Mouse (Mus musculus): Measurements from ENCODE around the gene Papola. TPM values are rescaled to one million over a fixed set of nuclear protein-coding genes. Genes with fewer than 3 reads are reported as not detected.
"Not testable (repeated sequence)": the region's sequence is repeated elsewhere in the genome, so short reads cannot be mapped to it uniquely, and the experiment has no call there.

Papola gene
- polyA plus RNA-seq, 1 experiment from 2014 or later: 196 TPM

GRCm38 (mm10) chr12:105824743-105825142 is 40.2 kb downstream of the Papola start:
- no peak for ATAC-seq
- Histone ChIP-seq H3K27me3 (replicated peaks; ENCODE audit: control insufficient read depth, insufficient read depth, low read length) (no peaks in the 10 kb centered on the region), H3K4me2 (ENCODE audit: low read length) (no peak overlapping the region), H3K4me1 (replicated peaks; ENCODE audit: control insufficient read depth, insufficient read depth, low read length) (no peaks in the 10 kb centered on the region), H3K9me3 (ENCODE audit: control insufficient read depth, low read length) (no peaks in the 10 kb centered on the region), H3K36me3 (ENCODE audit: control insufficient read depth, insufficient read depth) (peaks cover 43% of the 10 kb centered on the region), H3K27ac (ENCODE audit: low read length) (no peak overlapping the region), H3K9ac (replicated peaks; ENCODE audit: low read depth, low read length) (no peak overlapping the region), H3K4me3 (replicated peaks; ENCODE audit: low read length) (no peak overlapping the region)
- 88% methylated on average over 8 of the region's 8 CpGs for whole genome bisulfite sequencing

GRCm38 (mm10) chr12:105825266-105825665 is 40.8 kb downstream of the Papola start:
- H3K36me3 ChIP-seq (ENCODE audit: control insufficient read depth, insufficient read depth): peaks cover 43% of the 10 kb centered on the region
- WGBS: 91% methylated on average over 4 of the region's 4 CpGs
- no peak overlapping the region for H3K27ac ChIP-seq (ENCODE audit: low read length)
- H3K27me3 ChIP-seq (replicated peaks; ENCODE audit: control insufficient read depth, insufficient read depth, low read length): no peaks in the 10 kb centered on the region
- H3K4me2 ChIP-seq (ENCODE audit: low read length): no peak overlapping the region
- H3K9ac ChIP-seq (replicated peaks; ENCODE audit: low read depth, low read length): no peak overlapping the region
- H3K9me3 ChIP-seq (ENCODE audit: control insufficient read depth, low read length): no peaks in the 10 kb centered on the region
- ATAC-seq: no peak
- no peaks in the 10 kb centered on the region for H3K4me1 ChIP-seq (replicated peaks; ENCODE audit: control insufficient read depth, insufficient read depth, low read length)
- H3K4me3 ChIP-seq (replicated peaks; ENCODE audit: low read length): no peak overlapping the region

GRCm38 (mm10) chr12:105832541-105832940 is 48.0 kb downstream of the Papola start:
- H3K9me3 ChIP-seq (ENCODE audit: control insufficient read depth, low read length): no peaks in the 10 kb centered on the region
- no peak for ATAC-seq
- no peak overlapping the region for H3K4me2 ChIP-seq (ENCODE audit: low read length)
- 85% methylated on average over 6 of the region's 6 CpGs for WGBS
- no peaks in the 10 kb centered on the region for H3K27me3 ChIP-seq (replicated peaks; ENCODE audit: control insufficient read depth, insufficient read depth, low read length)
- no peak overlapping the region for H3K27ac ChIP-seq (ENCODE audit: low read length)
- H3K4me1 ChIP-seq (replicated peaks; ENCODE audit: control insufficient read depth, insufficient read depth, low read length): no peaks in the 10 kb centered on the region; the same call in 1 of the 2 replicates
- no peak overlapping the region for H3K9ac ChIP-seq (replicated peaks; ENCODE audit: low read depth, low read length)
- peaks cover 41% of the 10 kb centered on the region for H3K36me3 ChIP-seq (ENCODE audit: control insufficient read depth, insufficient read depth)
- H3K4me3 ChIP-seq (replicated peaks; ENCODE audit: low read length): no peak overlapping the region

GRCm38 (mm10) chr12:105834926-105835325 is 50.4 kb downstream of the Papola start:
- peaks cover 5% of the 10 kb centered on the region for H3K4me1 ChIP-seq (replicated peaks; ENCODE audit: control insufficient read depth, insufficient read depth, low read length)
- no peak overlapping the region for H3K9ac ChIP-seq (replicated peaks; ENCODE audit: low read depth, low read length)
- H3K4me2 ChIP-seq (ENCODE audit: low read length): no peak overlapping the region
- no peak for ATAC-seq
- H3K36me3 ChIP-seq (ENCODE audit: control insufficient read depth, insufficient read depth): peaks cover 18% of the 10 kb centered on the region
- WGBS: 72% methylated on average over 6 of the region's 6 CpGs
- H3K4me3 ChIP-seq (replicated peaks; ENCODE audit: low read length): no peak overlapping the region
- no peak overlapping the region for H3K27ac ChIP-seq (ENCODE audit: low read length)
- no peaks in the 10 kb centered on the region for H3K9me3 ChIP-seq (ENCODE audit: control insufficient read depth, low read length)
- H3K27me3 ChIP-seq (replicated peaks; ENCODE audit: control insufficient read depth, insufficient read depth, low read length): no peaks in the 10 kb centered on the region

GRCm38 (mm10) chr12:105835571-105835970 is 51.1 kb downstream of the Papola start:
- no peaks in the 10 kb centered on the region for H3K9me3 ChIP-seq (ENCODE audit: control insufficient read depth, low read length)
- H3K9ac ChIP-seq (replicated peaks; ENCODE audit: low read depth, low read length): no peak overlapping the region
- no peaks in the 10 kb centered on the region for H3K27me3 ChIP-seq (replicated peaks; ENCODE audit: control insufficient read depth, insufficient read depth, low read length)
- peaks cover 15% of the 10 kb centered on the region for H3K36me3 ChIP-seq (ENCODE audit: control insufficient read depth, insufficient read depth)
- H3K4me3 ChIP-seq (replicated peaks; ENCODE audit: low read length): no peak overlapping the region
- H3K27ac ChIP-seq (ENCODE audit: low read length): no peak overlapping the region
- H3K4me1 ChIP-seq (replicated peaks; ENCODE audit: control insufficient read depth, insufficient read depth, low read length): peaks cover 5% of the 10 kb centered on the region
- 75% methylated on average over 6 of the region's 6 CpGs for WGBS
- ATAC-seq: no peak
- H3K4me2 ChIP-seq (ENCODE audit: low read length): no peak overlapping the region

GRCm38 (mm10) chr12:105836196-105836595 is 51.7 kb downstream of the Papola start:
- 75% methylated on average over 2 of the region's 2 CpGs for WGBS
- peaks cover 14% of the 10 kb centered on the region for H3K36me3 ChIP-seq (ENCODE audit: control insufficient read depth, insufficient read depth)

GRCm38 (mm10) chr12:105839096-105839495 is 54.6 kb downstream of the Papola start:
- H3K9ac ChIP-seq (replicated peaks; ENCODE audit: low read depth, low read length): no peak overlapping the region
- H3K36me3 ChIP-seq (ENCODE audit: control insufficient read depth, insufficient read depth): peaks cover 6% of the 10 kb centered on the region; the same call in 1 of the 2 replicates
- peak; percentile 66 for ATAC-seq
- H3K4me1 ChIP-seq (replicated peaks; ENCODE audit: control insufficient read depth, insufficient read depth, low read length): peaks cover 15% of the 10 kb centered on the region
- no peak overlapping the region for H3K4me3 ChIP-seq (replicated peaks; ENCODE audit: low read length)
- no peaks in the 10 kb centered on the region for H3K9me3 ChIP-seq (ENCODE audit: control insufficient read depth, low read length)
- H3K4me2 ChIP-seq (ENCODE audit: low read length): no peak overlapping the region
- no peaks in the 10 kb centered on the region for H3K27me3 ChIP-seq (replicated peaks; ENCODE audit: control insufficient read depth, insufficient read depth, low read length)
- 46% methylated on average over 4 of the region's 4 CpGs for WGBS
- peak overlapping the region; percentile 47; the same call in 1 of the 2 replicates for H3K27ac ChIP-seq (ENCODE audit: low read length)

More at GRCm38 (mm10) chr12:105836196-105836595, 51.7 kb downstream of the Papola start:
- H3K27me3 ChIP-seq (replicated peaks; ENCODE audit: control insufficient read depth, insufficient read depth, low read length): no peaks in the 10 kb centered on the region
- no peak overlapping the region for H3K9ac ChIP-seq (replicated peaks; ENCODE audit: low read depth, low read length)
- H3K9me3 ChIP-seq (ENCODE audit: control insufficient read depth, low read length): no peaks in the 10 kb centered on the region
- peaks cover 5% of the 10 kb centered on the region for H3K4me1 ChIP-seq (replicated peaks; ENCODE audit: control insufficient read depth, insufficient read depth, low read length)
- H3K4me3 ChIP-seq (replicated peaks; ENCODE audit: low read length): no peak overlapping the region
- ATAC-seq: no peak
- no peak overlapping the region for H3K4me2 ChIP-seq (ENCODE audit: low read length)
- H3K27ac ChIP-seq (ENCODE audit: low read length): no peak overlapping the region

GRCm38 (mm10) chr12:105840545-105840944 is 56.1 kb downstream of the Papola start:
- not testable (repeated sequence) for H3K27ac ChIP-seq (ENCODE audit: low read length); H3K4me3 ChIP-seq (replicated peaks; ENCODE audit: low read length); H3K4me2 ChIP-seq (ENCODE audit: low read length); H3K36me3 ChIP-seq (ENCODE audit: control insufficient read depth, insufficient read depth); H3K9me3 ChIP-seq (ENCODE audit: control insufficient read depth, low read length); H3K27me3 ChIP-seq (replicated peaks; ENCODE audit: control insufficient read depth, insufficient read depth, low read length); H3K9ac ChIP-seq (replicated peaks; ENCODE audit: low read depth, low read length); ATAC-seq
- WGBS: 93% methylated on average over 8 of the region's 8 CpGs
- H3K4me1 ChIP-seq (replicated peaks; ENCODE audit: control insufficient read depth, insufficient read depth, low read length): peaks cover 15% of the 10 kb centered on the region

GRCm38 (mm10) chr12:105843243-105844005 is 58.9 kb downstream of the Papola start:
- 43% methylated on average over 12 of the region's 12 CpGs for WGBS
- Histone ChIP-seq H3K4me2 (ENCODE audit: low read length) (no peak overlapping the region), H3K27me3 (replicated peaks; ENCODE audit: control insufficient read depth, insufficient read depth, low read length) (no peaks in the 10 kb centered on the region), H3K36me3 (ENCODE audit: control insufficient read depth, insufficient read depth) (no peaks in the 10 kb centered on the region; the same call in 1 of the 2 replicates), H3K4me1 (replicated peaks; ENCODE audit: control insufficient read depth, insufficient read depth, low read length) (peaks cover 15% of the 10 kb centered on the region), H3K9ac (replicated peaks; ENCODE audit: low read depth, low read length) (no peak overlapping the region), H3K27ac (ENCODE audit: low read length) (peak overlapping the region; percentile 67), H3K9me3 (ENCODE audit: control insufficient read depth, low read length) (no peaks in the 10 kb centered on the region), H3K4me3 (replicated peaks; ENCODE audit: low read length) (no peak overlapping the region)
- peak; percentile 49; the same call in 1 of the 2 replicates for ATAC-seq
